Mouse (Mus musculus) embryonic facial prominence, embryonic 15.5 days (tissue): ENCODE data around the gene Tst. TPM values are rescaled to one million over a fixed set of nuclear protein-coding genes. Genes with fewer than 3 reads are reported as not detected.

Source experiments
- ATAC-seq: fragments of 200-750 bp; cut with Nextera tagmentation; 2 replicates; pipeline ENCODE4 v1.8.0; 2017; ENCODE audit warnings: low read depth, moderate TSS enrichment; ENCODE audit not compliant: insufficient number of reproducible peaks, low FRiP score, low TSS enrichment
- H3K27ac ChIP-seq: fragments of 300-500 bp; sonication (generic); replicated peaks from 2 replicates; pipeline ENCODE4 v1.5.1; 2015; ENCODE audit warnings: mild to moderate bottlenecking, inconsistent platforms
- H3K27me3 ChIP-seq: fragments of 300-500 bp; sonication (generic); 2 replicates; pipeline ENCODE4 v1.6.1; 2015; ENCODE audit warnings: inconsistent platforms
- H3K36me3 ChIP-seq: fragments of 300-500 bp; sonication (generic); 2 replicates; pipeline ENCODE4 v1.6.1; 2015; ENCODE audit warnings: mild to moderate bottlenecking, inconsistent platforms
- H3K4me1 ChIP-seq: fragments of 300-500 bp; sonication (generic); 2 replicates; pipeline ENCODE4 v1.6.1; 2015; ENCODE audit warnings: inconsistent platforms
- H3K4me2 ChIP-seq: fragments of 300-500 bp; sonication (generic); replicated peaks from 2 replicates; pipeline ENCODE4 v1.6.1; 2015; ENCODE audit warnings: mild to moderate bottlenecking, inconsistent platforms
- H3K4me3 ChIP-seq: fragments of 300-500 bp; sonication (generic); replicated peaks from 2 replicates; pipeline ENCODE4 v1.5.1; 2015; ENCODE audit warnings: mild to moderate bottlenecking, inconsistent platforms
- H3K9ac ChIP-seq: fragments of 300-500 bp; sonication (generic); 2 replicates; pipeline ENCODE4 v1.6.1; 2015; ENCODE audit warnings: inconsistent platforms
- H3K9me3 ChIP-seq: fragments of 300-500 bp; sonication (generic); replicated peaks from 2 replicates; pipeline ENCODE4 v1.6.1; 2016; ENCODE audit warnings: inconsistent platforms
- WGBS: fragments of 180-500 bp; shearing (Covaris S2); methylation state at CpG from one replicate; pipeline ENCODE4 v1.1.7; 2015; 5-methylcytosine and 5-hydroxymethylcytosine counted together
- polyA plus RNA-seq: library from polyadenylated mRNA; unstranded; fragments of >200 nt; fragmentation: Nextera tagmentation; extraction: Ambion mirVana; gene quantifications from 2 replicates; pipeline ENCODE4 v1.2.1, GENCODE M21; 2015

The Tst gene
- polyA plus RNA-seq, 1 experiment from 2014 or later: 68.9 TPM

- WGBS: 71% methylated on average over 2 of the region's 2 CpGs
- Histone ChIP-seq H3K9ac (no peak overlapping the region), H3K27me3 (peaks cover 25% of the 10 kb centered on the region), H3K4me1 (no peaks in the 10 kb centered on the region), H3K27ac (no peak overlapping the region), H3K36me3 (no peaks in the 10 kb centered on the region), H3K4me3 (no peak overlapping the region), H3K9me3 (no peaks in the 10 kb centered on the region), H3K4me2 (no peak overlapping the region)
- ATAC-seq: no peak
Measured at GRCm38 (mm10) chr15:78365916-78366315, 39.8 kb downstream of the Tst start.

DNA sequence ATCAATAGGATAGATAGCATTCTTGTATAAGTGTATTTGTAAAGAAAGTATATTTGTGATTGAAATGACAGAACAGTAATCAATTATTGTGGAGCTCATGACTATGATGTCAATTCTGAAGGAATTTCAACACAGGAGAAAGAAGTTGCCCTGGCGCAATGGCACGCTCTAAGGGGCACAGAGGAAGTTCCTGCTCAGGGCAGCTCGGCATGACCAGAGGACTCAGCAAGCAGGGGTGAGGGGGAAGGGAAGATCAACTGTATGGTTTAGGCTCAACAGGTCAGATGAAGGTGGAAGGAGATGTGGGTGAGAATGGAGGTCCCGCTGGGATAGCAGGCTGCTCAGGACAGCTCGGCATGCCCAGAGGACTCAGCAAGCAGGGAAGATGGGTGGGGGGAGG, 50.2 kb downstream of the Tst start:
- Histone ChIP-seq H3K27ac (no peak overlapping the region), H3K36me3 (no peaks in the 10 kb centered on the region), H3K9me3 (no peaks in the 10 kb centered on the region), H3K4me3 (no peak overlapping the region), H3K4me2 (no peak overlapping the region), H3K9ac (no peak overlapping the region), H3K4me1 (no peaks in the 10 kb centered on the region), H3K27me3 (no peaks in the 10 kb centered on the region)
- ATAC-seq: no peak
- WGBS: 81% methylated on average over 5 of the region's 5 CpGs

DNA sequence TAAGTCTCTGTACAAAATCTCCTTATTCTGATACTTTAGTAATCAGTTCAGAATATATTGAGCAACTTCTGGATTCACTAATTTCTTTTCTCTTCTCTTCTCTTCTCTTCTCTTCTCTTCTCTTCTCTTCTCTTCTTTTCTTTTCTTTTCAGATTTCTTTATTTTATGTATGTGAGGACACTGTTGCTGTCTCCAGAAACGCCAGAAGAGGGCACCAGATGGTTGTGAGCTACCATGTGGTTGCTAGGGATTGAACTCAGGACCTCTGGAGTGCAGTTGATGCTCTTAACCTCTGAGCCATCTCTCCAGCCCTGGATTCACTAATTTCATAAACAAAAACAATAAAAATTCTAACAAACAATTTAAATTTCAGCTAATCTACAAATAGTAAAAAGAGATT, 50.7 kb downstream of the Tst start:
- H3K36me3 ChIP-seq: no peaks in the 10 kb centered on the region
- WGBS: 0% methylated on average over 1 of the region's 1 CpGs
- H3K27me3 ChIP-seq: no peaks in the 10 kb centered on the region
- no peak overlapping the region for H3K4me2 ChIP-seq
- H3K4me1 ChIP-seq: no peaks in the 10 kb centered on the region
- H3K9ac ChIP-seq: no peak overlapping the region
- H3K9me3 ChIP-seq: no peaks in the 10 kb centered on the region
- ATAC-seq: no peak
- no peak overlapping the region for H3K4me3 ChIP-seq
- no peak overlapping the region for H3K27ac ChIP-seq

GRCm38 (mm10) chr15:78351586-78352165, 54.0 kb downstream of the Tst start:
- H3K27me3 ChIP-seq: no peaks in the 10 kb centered on the region
- no peaks in the 10 kb centered on the region for H3K9me3 ChIP-seq
- no peak overlapping the region for H3K4me2 ChIP-seq
- H3K4me1 ChIP-seq: no peaks in the 10 kb centered on the region
- H3K27ac ChIP-seq: no peak overlapping the region
- no peak for ATAC-seq
- WGBS: 40% methylated on average over 3 of the region's 3 CpGs
- no peak overlapping the region for H3K4me3 ChIP-seq
- H3K36me3 ChIP-seq: no peaks in the 10 kb centered on the region
- H3K9ac ChIP-seq: no peak overlapping the region

Other genes starting within 250 kb of the Tst start
- 89.5 and 97.3 TPM in 2 replicates for gene Ift27, start 231.8 kb downstream of the Tst start, polyA plus RNA-seq
- not detected in 2 replicates for gene Pvalb, start 199.5 kb downstream of the Tst start, polyA plus RNA-seq
- gene Ncf4, start 161.1 kb downstream of the Tst start, polyA plus RNA-seq: 4.7 and 6.2 TPM in 2 replicates
- gene Csf2rb2, start 100.2 kb downstream of the Tst start, polyA plus RNA-seq: 1.2 and 1.5 TPM in 2 replicates
- 6.4 and 6.9 TPM in 2 replicates for gene Csf2rb, start 80.2 kb downstream of the Tst start, polyA plus RNA-seq
- 0.83 TPM in 1 of 2 replicates, not detected in the other for gene Tex33, start 10.0 kb downstream of the Tst start, polyA plus RNA-seq
- 2.8 and 4.1 TPM in 2 replicates for gene Mpst, start 509 bp upstream of the Tst start, polyA plus RNA-seq
- gene Kctd17, start 22.7 kb upstream of the Tst start, polyA plus RNA-seq: 59.0 and 62.5 TPM in 2 replicates
- 2.7 and 3.4 TPM in 2 replicates for gene Tmprss6, start 62.7 kb upstream of the Tst start, polyA plus RNA-seq
- gene Il2rb, start 89.4 kb upstream of the Tst start, polyA plus RNA-seq: 0.24 and 0.41 TPM in 2 replicates
- 64.2 and 65.9 TPM in 2 replicates for gene C1qtnf6, start 125.5 kb upstream of the Tst start, polyA plus RNA-seq
- gene Sstr3, start 138.8 kb upstream of the Tst start, polyA plus RNA-seq: not detected in 2 replicates
- gene Rac2, start 166.9 kb upstream of the Tst start, polyA plus RNA-seq: 34.6 and 37.1 TPM in 2 replicates
- 13.8 and 14.3 TPM in 2 replicates for gene Cyth4, start 191.1 kb upstream of the Tst start, polyA plus RNA-seq